Mouse (Mus musculus): ENCODE results near the gene Csrnp3.
A peak's percentile ranks its signal among the peaks of the same experiment; 100 is the strongest.

Csrnp3 gene

DNA sequence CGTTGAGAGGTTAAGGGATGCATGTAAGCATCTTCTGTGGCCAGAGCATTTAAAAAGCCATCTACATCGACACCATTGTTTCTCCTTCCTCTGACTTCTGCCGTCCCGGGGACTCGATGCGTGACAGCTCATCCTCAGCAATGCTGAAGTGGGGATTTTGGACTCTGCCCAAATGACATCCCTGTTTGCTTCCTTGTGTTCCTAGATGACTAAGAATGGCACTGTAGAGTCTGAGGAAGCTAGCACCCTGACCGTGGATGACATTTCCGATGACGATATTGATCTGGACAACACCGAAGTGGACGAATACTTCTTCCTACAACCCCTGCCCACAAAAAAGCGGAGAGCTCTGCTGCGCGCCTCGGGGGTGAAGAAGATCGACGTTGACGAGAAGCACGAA, 173.7 kb downstream of the Csrnp3 start:
- no peak for DNase-seq (ENCODE audit: low read depth)

DNA sequence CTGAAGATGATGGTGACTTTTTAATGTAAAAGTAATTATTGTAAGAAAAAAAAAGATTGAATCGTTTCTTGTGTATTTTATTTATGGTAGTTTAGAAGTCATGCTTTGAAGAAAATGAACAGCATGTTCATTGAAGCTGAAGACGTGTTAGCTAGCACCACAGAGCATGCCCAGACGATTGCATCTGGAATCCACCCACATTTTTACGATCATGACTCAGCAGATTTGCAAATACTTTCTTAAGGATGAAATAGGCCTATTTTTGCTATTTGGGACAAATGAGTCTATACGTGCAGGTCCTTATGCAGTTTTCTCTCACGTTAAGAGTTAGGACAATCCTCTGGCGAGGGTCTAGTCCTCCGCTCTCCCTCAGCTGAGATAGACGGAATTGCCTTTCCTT, 177.9 kb downstream of the Csrnp3 start:
- DNase-seq (ENCODE audit: low read depth) = peak; percentile 3

DNA sequence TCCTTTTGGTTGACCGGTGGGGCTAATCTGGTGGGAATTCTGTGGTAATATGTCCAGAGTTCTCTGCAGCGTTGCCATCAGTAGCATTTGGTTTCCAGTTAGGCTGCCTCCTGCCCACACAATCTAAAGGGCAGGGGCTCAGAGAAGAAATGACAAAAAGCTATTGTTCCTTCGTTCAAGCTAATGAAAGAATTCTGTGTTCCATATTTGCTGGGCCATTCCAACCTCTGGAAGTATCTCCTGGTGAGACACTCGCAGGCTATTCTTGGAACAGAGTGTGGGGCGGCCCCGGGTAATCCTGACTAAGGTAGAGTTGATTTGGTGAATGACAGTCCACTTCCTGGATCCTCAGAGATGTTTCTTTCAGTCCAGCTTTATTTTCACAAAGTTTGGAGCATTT, 179.3 kb downstream of the Csrnp3 start:
- DNase-seq (ENCODE audit: low read depth) = no peak

DNA sequence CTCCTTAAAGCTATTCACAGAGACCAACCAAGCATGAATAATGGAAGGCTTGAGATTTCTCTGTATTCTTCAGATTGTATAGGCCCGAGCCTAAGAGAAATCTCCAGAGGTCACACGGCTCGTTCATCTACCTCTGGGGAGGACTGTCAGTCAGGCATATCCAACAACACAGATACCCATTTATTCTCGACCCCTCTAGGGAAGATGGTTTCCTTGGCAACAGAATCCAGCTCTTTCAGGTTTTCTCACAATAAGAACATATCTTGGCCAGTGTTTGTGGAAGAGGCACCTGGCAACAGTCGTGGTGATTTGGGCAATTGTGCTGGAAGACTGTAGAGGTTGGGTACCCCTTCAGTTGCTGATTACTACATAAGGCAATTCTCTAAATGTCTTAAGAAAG, 183.2 kb downstream of the Csrnp3 start:
- no peak for DNase-seq (ENCODE audit: low read depth)

DNA sequence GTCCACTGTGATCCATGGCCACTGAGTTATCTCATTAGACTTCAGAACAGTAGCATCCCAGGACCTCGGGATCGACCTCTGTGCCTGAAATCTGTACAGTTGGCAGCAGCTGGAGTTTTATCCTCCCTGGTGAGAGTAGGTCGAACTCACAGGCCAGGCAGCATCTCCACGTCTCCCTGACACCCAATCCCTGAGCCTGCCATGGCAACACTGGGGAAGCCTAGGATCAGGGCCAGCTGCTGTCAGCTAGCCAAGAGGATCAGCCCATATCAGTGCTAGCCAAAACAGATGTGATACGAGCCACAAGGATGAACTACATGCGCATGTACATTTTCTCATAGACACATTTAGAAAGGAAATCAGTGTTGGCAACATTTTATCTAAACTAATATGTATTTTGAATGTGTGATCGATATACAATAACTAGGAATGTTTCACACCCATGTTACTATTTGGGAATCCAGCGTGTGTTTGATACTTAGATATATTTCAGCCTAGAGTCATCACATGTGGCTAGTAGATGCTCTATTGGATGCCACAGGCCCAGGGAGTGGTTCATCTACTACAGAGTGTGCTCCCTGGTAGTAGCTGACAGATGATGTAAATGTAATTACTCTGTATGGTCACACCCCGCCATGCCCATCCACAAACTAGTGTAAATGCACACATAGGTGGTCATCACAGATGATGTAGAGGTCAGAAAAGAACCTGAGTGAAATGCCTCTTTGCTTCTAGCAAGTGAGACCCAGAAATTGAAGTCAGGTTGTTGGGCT, 189.5 kb downstream of the Csrnp3 start:
- no peak for DNase-seq (ENCODE audit: low read depth)

DNA sequence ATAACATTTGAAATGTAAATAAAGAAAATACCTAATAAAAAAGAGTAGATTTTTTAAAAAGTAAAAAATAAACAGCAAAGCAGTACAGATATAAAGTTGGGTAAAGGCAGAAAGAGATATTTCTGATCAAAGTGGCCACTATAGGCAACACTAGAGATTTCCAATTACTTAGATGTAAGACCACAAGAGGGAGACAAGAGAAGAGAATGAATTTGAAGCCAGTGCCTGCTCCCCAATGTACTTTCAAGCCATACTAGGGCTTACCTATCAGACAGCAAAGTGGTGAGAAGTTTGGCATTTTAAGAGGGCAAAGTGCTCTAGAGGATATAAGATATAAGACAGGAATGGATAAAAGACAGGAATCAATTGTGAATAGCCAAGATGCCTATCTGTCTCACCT, 195.0 kb downstream of the Csrnp3 start:
- DNase-seq (ENCODE audit: low read depth) = no peak

DNA sequence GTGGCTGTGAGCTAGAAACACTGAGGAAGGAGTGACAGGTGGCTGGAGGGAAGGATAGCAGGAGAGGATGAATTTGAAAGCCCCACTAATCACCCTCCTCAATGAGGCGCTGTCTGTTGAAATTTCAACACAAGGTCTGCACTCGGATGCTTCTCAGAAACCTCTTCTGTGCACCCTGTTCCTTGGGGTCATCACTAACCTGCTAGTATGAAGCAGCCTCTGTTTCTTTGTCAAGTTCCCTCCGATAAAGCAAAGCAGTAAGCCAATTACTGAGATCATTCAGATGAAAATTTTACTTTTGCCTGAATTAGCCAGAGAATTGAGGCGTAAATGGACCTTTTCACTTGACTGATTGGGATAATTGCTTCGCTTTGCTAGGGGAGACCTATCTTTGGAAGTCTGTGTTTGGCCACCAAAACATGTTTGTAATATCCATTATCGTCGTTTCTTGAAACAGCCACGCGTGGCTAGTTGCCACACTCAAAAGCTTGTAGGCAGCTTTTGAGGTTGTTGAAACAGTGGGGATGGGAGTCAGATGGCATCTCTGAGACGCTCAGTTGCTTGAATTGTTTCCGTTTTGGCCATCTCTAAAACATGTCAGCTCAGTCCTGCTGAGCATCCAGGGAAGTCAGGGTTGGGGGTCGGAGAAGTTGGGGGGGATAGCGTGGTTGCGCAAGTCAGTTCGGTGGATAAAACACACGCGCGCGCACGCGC, 195.8 kb downstream of the Csrnp3 start:
- DNase-seq (ENCODE audit: low read depth) = no peak

DNA sequence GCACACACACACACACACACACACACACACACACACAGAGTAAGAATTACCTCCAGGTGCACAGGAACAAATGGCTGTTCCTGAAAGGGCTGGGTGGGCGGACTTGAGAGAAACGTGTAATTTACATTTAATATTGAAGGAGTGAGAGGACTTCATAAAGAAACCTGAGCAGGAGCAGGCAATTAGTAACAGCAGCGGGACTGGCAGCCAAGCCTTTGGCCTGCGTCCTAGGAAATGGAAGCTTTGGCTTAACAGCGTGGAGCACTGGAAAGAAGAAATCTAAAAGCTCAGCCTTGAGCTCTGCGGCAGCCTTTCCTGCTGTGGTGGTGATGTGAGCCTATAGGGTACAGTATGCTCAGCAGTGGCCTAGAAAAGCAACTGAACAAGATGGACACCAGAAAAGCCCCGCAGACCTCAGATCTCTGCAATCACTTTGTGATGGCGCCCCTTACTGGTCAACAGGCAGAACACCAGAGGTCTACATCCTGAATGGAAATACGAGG, 196.4 kb downstream of the Csrnp3 start:
- no peak for DNase-seq (ENCODE audit: low read depth)

DNA sequence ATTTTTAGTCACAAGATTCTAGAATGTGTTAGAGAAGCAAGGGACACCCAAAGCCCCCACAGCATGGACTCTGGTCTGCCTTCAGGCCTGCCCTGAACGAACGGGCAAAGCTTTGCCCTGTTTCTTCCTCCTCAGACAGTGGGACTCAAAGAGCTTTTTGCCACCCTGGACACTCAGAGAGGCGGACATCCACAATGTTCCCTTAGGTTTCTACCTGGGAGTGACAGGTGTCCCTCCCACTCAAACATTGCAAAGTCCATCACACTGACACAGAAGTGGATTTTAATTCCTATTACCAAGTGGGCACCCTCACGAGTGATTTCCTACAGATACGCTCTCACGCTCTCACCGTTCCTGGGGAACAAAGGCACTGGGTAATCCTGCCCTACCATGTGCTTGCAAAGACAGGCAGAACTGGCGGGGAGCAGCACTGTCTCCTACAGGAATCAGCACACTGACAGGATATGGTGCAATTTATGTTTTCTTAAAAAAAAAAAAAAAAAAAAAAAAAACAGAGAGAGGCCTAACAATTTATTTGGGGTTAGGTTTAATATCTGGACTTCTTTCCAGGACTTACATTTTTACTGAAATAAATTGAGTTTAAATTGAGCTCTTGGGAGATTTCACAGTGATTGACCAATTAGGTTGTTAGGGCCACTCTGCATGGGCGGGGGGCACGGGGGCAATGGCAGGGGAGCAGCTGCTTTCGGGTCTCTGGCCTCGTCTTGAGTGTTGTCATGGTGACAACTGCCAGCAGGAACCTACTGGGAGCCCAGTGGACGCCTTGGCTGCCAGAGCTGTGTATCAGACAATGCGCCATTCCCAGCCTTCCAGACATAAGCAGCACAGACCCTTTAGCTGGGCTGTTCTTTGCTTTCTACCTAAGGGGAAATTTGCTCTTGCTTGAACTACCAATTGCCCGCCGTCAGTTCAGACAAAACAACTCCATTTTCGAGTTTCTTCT, 198.2 kb downstream of the Csrnp3 start:
- DNase-seq (ENCODE audit: low read depth) = no peak

DNA sequence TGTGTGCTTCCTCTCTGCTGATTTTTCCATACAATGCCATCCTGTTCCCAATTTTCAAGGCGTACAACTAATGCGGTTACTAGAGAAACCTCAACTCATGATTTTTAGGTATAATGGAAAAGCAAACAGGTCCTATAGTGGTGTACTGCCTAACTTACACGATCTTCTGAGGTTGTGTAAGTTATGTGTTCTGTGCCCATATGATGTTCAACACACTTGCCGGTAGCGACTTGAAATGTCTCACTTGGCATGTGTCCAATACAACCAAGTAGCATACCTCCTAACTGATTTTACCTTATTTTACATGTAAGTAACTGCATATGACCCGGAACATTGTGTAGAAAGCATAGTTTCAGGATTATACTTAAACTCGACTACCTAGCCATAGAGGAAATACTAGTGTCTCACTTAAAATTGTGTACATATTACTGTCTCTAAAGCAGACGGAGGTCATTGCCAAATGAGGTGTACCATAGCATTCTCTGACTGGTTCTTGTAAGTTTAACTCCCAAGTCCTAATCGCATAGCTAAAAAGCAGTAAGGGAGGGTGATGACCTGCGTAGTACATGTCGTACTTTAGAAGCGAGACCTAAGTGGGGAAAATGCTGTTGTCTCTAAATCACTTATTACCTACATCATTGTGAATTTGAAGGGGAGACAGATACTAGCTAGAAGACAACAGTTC, 199.0 kb downstream of the Csrnp3 start:
- no peak for DNase-seq (ENCODE audit: low read depth)

DNA sequence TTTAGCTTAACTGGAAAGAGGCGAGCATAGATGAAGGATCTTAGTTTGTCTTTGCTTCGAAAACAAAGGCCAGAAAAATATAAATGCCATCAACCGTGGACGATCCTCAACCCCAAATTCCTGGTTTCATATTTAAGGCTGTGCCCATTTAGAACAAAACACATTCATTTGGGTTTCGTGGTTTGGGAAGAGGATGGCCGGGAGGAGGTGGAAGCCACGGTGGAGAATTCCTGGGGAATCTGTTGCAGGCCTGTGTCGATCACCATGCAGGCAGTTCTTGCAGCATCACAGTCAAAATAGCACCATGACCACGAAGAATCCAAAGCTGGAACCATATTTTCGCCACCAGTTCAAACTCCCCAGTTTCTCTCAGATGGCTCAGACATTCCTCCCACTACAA, 217.7 kb downstream of the Csrnp3 start:
- peak; percentile 3 for DNase-seq (ENCODE audit: low read depth)

DNA sequence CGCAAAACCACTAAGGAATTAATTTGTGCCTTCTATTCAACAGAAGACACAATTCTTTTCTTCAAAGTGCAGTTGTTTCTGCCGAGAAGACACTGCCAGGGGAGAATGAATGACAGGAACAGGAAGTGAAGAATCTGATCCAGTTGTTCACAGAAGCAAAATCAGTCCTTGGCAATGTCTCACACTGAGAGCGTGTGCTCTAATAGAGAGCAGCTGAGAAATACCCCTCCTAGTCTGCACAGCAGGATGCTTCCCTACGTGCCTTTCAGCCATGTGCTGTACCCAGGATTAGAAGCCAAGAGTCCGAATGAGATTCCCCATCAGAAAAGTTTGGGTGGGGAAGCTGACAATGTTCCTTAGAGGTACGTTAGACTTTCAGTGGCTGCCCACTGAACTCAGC, 223.9 kb downstream of the Csrnp3 start:
- no peak for DNase-seq (ENCODE audit: low read depth)

DNA sequence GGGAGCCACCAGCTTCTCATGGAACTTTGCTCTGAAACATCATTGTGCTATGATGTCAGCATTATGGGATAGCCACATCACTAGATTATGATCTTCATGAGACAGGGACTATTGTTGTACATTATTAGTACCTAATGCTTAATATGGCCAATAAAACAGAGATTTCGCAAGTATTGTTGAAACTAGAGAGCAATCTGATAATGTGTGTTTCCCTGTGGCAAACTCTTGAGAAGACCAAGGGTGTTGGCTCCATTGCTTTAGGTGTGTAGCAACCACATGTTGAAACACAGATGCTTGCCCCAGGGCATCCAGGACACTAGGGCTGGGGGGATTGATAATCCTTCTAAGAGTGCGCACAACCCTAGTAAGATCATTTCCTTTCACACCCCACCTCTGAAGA, 235.2 kb downstream of the Csrnp3 start:
- DNase-seq (ENCODE audit: low read depth) = no peak

Measured in fibroblast of lung, adult 2 months (primary cell).